Mouse (Mus musculus): ENCODE data around the gene Glis2. TPM values are rescaled to one million over a fixed set of nuclear protein-coding genes. Genes with fewer than 3 reads are reported as not detected.

The Glis2 gene
- polyA plus RNA-seq, 1 experiment from 2014 or later: 12.1 TPM

DNA sequence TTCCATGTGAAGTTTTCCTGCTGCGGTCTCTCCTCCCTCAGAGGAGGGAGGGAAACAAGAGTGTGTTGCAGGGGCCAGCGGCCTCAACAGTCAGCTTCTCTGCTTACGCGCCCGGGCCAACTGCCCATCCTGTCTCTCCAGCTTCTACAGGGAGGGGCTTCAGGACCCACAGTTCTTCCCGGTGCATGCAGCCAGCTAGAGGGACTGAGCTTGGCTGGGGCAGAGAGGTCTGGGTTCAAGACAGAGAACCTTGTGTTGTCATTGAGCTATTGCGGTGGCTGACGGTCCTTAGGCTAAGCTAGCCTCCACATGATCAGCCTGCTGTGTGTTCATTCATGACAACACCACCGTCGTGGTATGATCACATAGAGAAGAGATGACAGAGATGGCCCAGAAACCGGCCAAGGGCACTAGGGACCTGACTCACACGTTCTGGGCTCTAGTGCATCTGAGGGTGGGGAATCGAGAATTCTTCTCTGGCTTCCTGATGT lies 53.2 kb downstream of the Glis2 start:
- no peak for ATAC-seq
- Histone ChIP-seq H3K9me3 (ENCODE audit: control insufficient read depth, low read length) (no peaks in the 10 kb centered on the region), H3K9ac (replicated peaks; ENCODE audit: low read depth, low read length) (no peak overlapping the region), H3K4me3 (replicated peaks; ENCODE audit: low read length) (no peak overlapping the region), H3K4me1 (replicated peaks; ENCODE audit: control insufficient read depth, insufficient read depth, low read length) (peaks cover 20% of the 10 kb centered on the region), H3K36me3 (ENCODE audit: control insufficient read depth, insufficient read depth) (no peaks in the 10 kb centered on the region; the same call in 1 of the 2 replicates), H3K27ac (ENCODE audit: low read length) (no peak overlapping the region), H3K27me3 (replicated peaks; ENCODE audit: control insufficient read depth, insufficient read depth, low read length) (no peaks in the 10 kb centered on the region), H3K4me2 (ENCODE audit: low read length) (no peak overlapping the region)
- 79% methylated on average over 13 of the region's 13 CpGs for WGBS

DNA sequence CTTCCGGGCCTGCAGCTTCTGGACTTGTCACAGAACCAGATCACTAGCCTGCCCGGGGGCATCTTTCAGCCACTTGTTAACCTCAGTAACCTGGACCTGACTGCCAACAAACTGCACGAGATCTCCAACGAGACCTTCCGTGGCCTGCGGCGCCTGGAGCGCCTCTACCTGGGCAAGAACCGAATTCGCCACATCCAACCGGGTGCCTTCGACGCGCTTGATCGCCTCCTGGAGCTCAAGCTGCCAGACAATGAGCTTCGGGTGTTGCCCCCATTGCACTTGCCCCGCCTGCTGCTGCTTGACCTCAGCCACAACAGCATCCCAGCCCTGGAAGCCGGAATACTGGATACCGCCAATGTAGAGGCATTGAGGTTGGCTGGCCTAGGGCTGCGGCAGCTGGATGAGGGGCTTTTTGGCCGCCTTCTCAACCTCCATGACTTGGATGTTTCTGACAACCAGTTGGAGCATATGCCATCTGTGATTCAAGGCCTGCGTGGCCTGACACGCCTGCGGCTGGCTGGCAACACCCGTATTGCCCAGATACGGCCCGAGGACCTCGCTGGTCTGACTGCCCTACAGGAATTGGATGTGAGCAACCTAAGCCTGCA lies 54.0 kb downstream of the Glis2 start:
- no peak overlapping the region for H3K27ac ChIP-seq (ENCODE audit: low read length)
- H3K9ac ChIP-seq (replicated peaks; ENCODE audit: low read depth, low read length): no peak overlapping the region
- H3K4me1 ChIP-seq (replicated peaks; ENCODE audit: control insufficient read depth, insufficient read depth, low read length): peaks cover 11% of the 10 kb centered on the region
- no peak overlapping the region for H3K4me3 ChIP-seq (replicated peaks; ENCODE audit: low read length)
- no peaks in the 10 kb centered on the region for H3K9me3 ChIP-seq (ENCODE audit: control insufficient read depth, low read length)
- no peaks in the 10 kb centered on the region for H3K27me3 ChIP-seq (replicated peaks; ENCODE audit: control insufficient read depth, insufficient read depth, low read length)
- ATAC-seq: no peak
- 86% methylated on average over 28 of the region's 28 CpGs for WGBS
- no peak overlapping the region for H3K4me2 ChIP-seq (ENCODE audit: low read length)
- no peaks in the 10 kb centered on the region; the same call in 1 of the 2 replicates for H3K36me3 ChIP-seq (ENCODE audit: control insufficient read depth, insufficient read depth)

DNA sequence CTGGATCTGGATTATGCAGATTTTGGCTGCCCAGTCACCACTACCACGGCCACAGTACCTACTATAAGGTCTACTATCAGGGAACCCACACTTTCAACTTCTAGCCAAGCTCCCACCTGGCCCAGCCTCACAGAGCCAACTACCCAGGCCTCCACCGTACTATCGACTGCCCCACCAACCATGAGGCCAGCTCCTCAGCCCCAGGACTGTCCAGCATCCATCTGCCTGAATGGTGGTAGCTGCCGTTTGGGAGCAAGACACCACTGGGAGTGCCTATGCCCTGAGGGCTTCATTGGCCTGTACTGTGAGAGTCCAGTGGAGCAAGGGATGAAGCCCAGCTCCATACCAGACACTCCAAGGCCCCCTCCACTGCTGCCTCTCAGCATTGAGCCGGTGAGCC lies 54.7 kb downstream of the Glis2 start:
- Histone ChIP-seq H3K9ac (replicated peaks; ENCODE audit: low read depth, low read length) (no peak overlapping the region), H3K27me3 (replicated peaks; ENCODE audit: control insufficient read depth, insufficient read depth, low read length) (no peaks in the 10 kb centered on the region), H3K9me3 (ENCODE audit: control insufficient read depth, low read length) (no peaks in the 10 kb centered on the region), H3K4me1 (replicated peaks; ENCODE audit: control insufficient read depth, insufficient read depth, low read length) (peaks cover 4% of the 10 kb centered on the region), H3K4me3 (replicated peaks; ENCODE audit: low read length) (no peak overlapping the region), H3K36me3 (ENCODE audit: control insufficient read depth, insufficient read depth) (no peaks in the 10 kb centered on the region; the same call in 1 of the 2 replicates), H3K4me2 (ENCODE audit: low read length) (no peak overlapping the region), H3K27ac (ENCODE audit: low read length) (no peak overlapping the region)
- ATAC-seq: no peak
- 87% methylated on average over 5 of the region's 5 CpGs for WGBS

DNA sequence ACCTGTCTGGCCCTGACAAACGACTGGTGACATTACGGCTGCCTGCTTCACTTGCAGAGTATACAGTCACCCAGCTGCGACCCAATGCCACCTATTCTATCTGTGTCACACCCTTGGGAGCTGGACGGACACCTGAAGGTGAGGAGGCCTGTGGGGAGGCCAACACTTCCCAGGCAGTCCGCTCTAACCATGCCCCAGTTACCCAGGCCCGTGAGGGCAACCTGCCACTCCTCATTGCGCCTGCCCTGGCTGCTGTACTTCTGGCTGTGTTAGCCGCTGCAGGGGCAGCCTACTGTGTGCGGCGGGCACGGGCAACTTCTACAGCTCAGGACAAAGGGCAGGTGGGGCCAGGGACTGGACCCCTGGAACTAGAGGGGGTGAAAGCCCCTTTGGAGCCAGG lies 55.2 kb downstream of the Glis2 start:
- H3K4me2 ChIP-seq (ENCODE audit: low read length): no peak overlapping the region
- H3K9me3 ChIP-seq (ENCODE audit: control insufficient read depth, low read length): no peaks in the 10 kb centered on the region
- no peaks in the 10 kb centered on the region for H3K27me3 ChIP-seq (replicated peaks; ENCODE audit: control insufficient read depth, insufficient read depth, low read length)
- ATAC-seq: no peak
- no peak overlapping the region for H3K27ac ChIP-seq (ENCODE audit: low read length)
- 92% methylated on average over 11 of the region's 11 CpGs for WGBS
- H3K4me1 ChIP-seq (replicated peaks; ENCODE audit: control insufficient read depth, insufficient read depth, low read length): no peaks in the 10 kb centered on the region
- no peak overlapping the region for H3K9ac ChIP-seq (replicated peaks; ENCODE audit: low read depth, low read length)
- H3K36me3 ChIP-seq (ENCODE audit: control insufficient read depth, insufficient read depth): no peaks in the 10 kb centered on the region; the same call in 1 of the 2 replicates
- H3K4me3 ChIP-seq (replicated peaks; ENCODE audit: low read length): no peak overlapping the region

DNA sequence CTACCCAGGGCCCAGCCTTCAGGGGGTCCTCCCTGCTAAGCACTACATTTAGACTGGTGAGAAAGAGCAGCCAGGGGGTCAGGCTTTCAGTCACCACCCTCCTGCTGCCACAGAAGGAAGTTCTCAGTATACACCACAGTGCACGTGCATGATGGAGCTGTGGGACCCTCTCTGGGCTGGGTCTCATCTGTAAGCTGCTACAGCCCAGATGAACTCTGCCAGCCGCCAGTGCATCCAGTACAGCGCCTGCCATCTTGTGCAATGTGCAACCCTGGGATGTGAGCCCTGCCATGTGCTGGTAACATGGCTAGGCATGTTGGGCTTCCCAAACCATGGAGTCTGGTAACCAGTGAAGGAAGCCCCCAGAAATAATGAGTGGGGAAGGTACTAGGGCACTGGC lies 55.6 kb downstream of the Glis2 start:
- Histone ChIP-seq H3K4me3 (replicated peaks; ENCODE audit: low read length) (no peak overlapping the region), H3K4me2 (ENCODE audit: low read length) (no peak overlapping the region), H3K9ac (replicated peaks; ENCODE audit: low read depth, low read length) (no peak overlapping the region), H3K36me3 (ENCODE audit: control insufficient read depth, insufficient read depth) (no peaks in the 10 kb centered on the region; the same call in 1 of the 2 replicates), H3K4me1 (replicated peaks; ENCODE audit: control insufficient read depth, insufficient read depth, low read length) (no peaks in the 10 kb centered on the region), H3K27ac (ENCODE audit: low read length) (no peak overlapping the region), H3K9me3 (ENCODE audit: control insufficient read depth, low read length) (no peaks in the 10 kb centered on the region), H3K27me3 (replicated peaks; ENCODE audit: control insufficient read depth, insufficient read depth, low read length) (no peaks in the 10 kb centered on the region)
- 86% methylated on average over 3 of the region's 3 CpGs for WGBS
- ATAC-seq: no peak

DNA sequence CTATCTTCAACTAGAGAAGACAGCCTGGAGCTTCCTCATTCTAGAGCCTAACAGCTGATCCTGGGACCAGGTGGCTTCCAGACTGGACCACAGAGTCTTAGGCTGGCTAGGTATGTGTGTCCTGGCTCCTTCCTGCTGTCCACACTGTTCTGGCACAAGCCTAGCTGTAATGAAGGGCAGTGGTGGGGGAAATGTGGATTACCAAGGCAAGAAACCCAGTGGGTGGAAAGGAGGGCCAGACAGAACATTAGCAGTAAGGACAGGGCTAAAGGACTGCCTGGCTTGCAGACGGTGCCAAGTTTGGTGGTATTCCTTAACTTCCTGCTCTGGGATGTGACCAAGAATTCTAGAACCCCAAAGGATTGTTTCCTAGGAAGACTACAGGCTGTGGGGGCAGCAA lies 56.6 kb downstream of the Glis2 start:
- no peak overlapping the region for H3K9ac ChIP-seq (replicated peaks; ENCODE audit: low read depth, low read length)
- no peaks in the 10 kb centered on the region; the same call in 1 of the 2 replicates for H3K36me3 ChIP-seq (ENCODE audit: control insufficient read depth, insufficient read depth)
- H3K4me1 ChIP-seq (replicated peaks; ENCODE audit: control insufficient read depth, insufficient read depth, low read length): no peaks in the 10 kb centered on the region
- no peak overlapping the region for H3K4me2 ChIP-seq (ENCODE audit: low read length)
- no peak overlapping the region for H3K4me3 ChIP-seq (replicated peaks; ENCODE audit: low read length)
- no peaks in the 10 kb centered on the region for H3K27me3 ChIP-seq (replicated peaks; ENCODE audit: control insufficient read depth, insufficient read depth, low read length)
- WGBS: 78% methylated on average over 1 of the region's 1 CpGs
- no peaks in the 10 kb centered on the region for H3K9me3 ChIP-seq (ENCODE audit: control insufficient read depth, low read length)
- H3K27ac ChIP-seq (ENCODE audit: low read length): no peak overlapping the region
- ATAC-seq: no peak

DNA sequence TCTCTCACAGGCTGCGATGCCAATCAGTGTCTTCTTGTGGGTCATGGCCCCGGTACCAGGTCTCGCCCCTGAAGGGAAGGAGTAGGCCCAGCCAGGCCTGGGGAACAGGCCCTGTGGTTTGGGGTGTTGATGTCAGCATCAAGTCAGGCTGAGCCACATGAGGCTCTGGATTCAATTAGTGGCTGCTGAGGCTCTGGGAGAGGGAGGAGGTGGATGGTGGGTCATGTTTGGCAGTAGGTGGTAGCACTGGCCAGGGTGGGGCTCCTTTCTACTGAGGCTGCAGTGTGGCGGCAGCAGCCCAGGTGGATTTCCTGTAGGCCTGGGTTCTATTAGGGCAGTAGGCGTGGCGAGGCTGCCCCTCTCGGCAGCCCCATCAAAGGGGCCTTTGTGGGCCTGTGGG lies 57.1 kb downstream of the Glis2 start:
- 67% methylated on average over 7 of the region's 7 CpGs for WGBS

DNA sequence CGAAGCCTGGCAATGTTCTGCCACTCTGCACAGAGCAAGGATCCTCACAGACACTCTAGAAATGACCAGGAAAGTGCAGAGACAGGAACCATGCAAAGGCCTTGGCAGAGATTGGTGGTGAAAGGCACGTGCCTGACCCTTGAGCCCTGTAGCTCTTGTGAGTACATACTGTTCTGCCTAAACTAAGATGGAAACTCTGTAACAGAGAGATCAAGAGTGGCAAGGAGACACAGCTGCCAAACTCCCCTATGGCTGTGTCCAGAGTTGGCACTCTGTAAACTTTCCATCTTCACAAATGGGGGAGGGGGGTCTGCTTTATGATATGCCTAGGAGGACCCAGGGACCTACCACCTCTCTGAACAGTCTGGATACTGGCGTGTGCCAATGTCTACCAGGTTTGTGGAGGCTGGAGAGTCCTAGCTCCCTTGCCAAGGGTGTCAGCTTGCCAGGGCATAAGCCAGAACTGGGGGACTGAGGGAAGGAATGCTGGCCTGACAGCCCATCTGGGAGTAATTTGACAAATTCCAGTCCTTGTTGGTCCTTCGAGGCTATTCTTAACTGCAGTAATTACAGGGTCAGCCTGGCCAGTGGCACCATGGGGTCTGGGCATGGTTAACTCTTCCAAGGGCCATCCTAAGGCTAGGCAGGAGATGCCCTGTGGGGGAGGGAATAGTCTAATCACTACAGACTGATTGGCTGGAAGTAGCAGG lies 58.3 kb downstream of the Glis2 start:
- H3K27ac ChIP-seq (ENCODE audit: low read length): no peak overlapping the region
- no peaks in the 10 kb centered on the region for H3K4me1 ChIP-seq (replicated peaks; ENCODE audit: control insufficient read depth, insufficient read depth, low read length)
- WGBS: 71% methylated on average over 4 of the region's 4 CpGs
- ATAC-seq: no peak
- H3K4me2 ChIP-seq (ENCODE audit: low read length): no peak overlapping the region
- H3K9ac ChIP-seq (replicated peaks; ENCODE audit: low read depth, low read length): no peak overlapping the region
- H3K36me3 ChIP-seq (ENCODE audit: control insufficient read depth, insufficient read depth): no peaks in the 10 kb centered on the region; the same call in 1 of the 2 replicates
- no peaks in the 10 kb centered on the region for H3K27me3 ChIP-seq (replicated peaks; ENCODE audit: control insufficient read depth, insufficient read depth, low read length)
- no peaks in the 10 kb centered on the region for H3K9me3 ChIP-seq (ENCODE audit: control insufficient read depth, low read length)
- H3K4me3 ChIP-seq (replicated peaks; ENCODE audit: low read length): no peak overlapping the region

More for the DNA sequence above, 57.1 kb downstream of the Glis2 start:
- Histone ChIP-seq H3K4me1 (replicated peaks; ENCODE audit: control insufficient read depth, insufficient read depth, low read length) (no peaks in the 10 kb centered on the region), H3K9me3 (ENCODE audit: control insufficient read depth, low read length) (no peaks in the 10 kb centered on the region), H3K36me3 (ENCODE audit: control insufficient read depth, insufficient read depth) (no peaks in the 10 kb centered on the region; the same call in 1 of the 2 replicates), H3K9ac (replicated peaks; ENCODE audit: low read depth, low read length) (no peak overlapping the region), H3K27me3 (replicated peaks; ENCODE audit: control insufficient read depth, insufficient read depth, low read length) (no peaks in the 10 kb centered on the region), H3K27ac (ENCODE audit: low read length) (no peak overlapping the region), H3K4me2 (ENCODE audit: low read length) (no peak overlapping the region), H3K4me3 (replicated peaks; ENCODE audit: low read length) (no peak overlapping the region)
- ATAC-seq: no peak

DNA sequence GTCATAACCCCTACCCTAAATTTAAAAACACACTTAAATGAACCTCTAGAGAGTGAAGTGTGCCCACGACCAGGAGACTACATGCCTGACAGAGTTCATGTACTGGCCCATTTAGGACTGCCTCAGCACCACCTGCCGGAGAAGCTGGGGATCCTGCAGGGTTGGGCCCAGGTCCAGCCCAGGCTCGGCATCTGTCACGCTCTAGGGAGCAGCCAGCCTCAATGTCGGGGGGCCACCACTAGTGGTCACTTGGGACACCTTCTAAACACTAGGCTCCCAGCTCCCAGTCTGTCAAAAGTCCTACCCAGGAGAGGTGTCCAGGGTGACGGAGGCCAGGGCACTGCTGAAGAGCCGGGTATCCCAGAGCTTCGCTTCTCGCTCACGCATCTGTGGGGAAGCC lies 60.2 kb downstream of the Glis2 start:
- Histone ChIP-seq H3K4me3 (replicated peaks; ENCODE audit: low read length) (no peak overlapping the region), H3K9ac (replicated peaks; ENCODE audit: low read depth, low read length) (no peak overlapping the region), H3K27me3 (replicated peaks; ENCODE audit: control insufficient read depth, insufficient read depth, low read length) (no peaks in the 10 kb centered on the region), H3K36me3 (ENCODE audit: control insufficient read depth, insufficient read depth) (no peaks in the 10 kb centered on the region; the same call in 1 of the 2 replicates), H3K27ac (ENCODE audit: low read length) (no peak overlapping the region), H3K9me3 (ENCODE audit: control insufficient read depth, low read length) (no peaks in the 10 kb centered on the region), H3K4me2 (ENCODE audit: low read length) (no peak overlapping the region), H3K4me1 (replicated peaks; ENCODE audit: control insufficient read depth, insufficient read depth, low read length) (peaks cover 8% of the 10 kb centered on the region)
- 87% methylated on average over 10 of the region's 10 CpGs for WGBS
- ATAC-seq: no peak
